Mouse (Mus musculus) neutrophil, adult 5-6 weeks (primary cell): ENCODE data around the gene Pnma5. TPM values are rescaled to one million over a fixed set of nuclear protein-coding genes. Genes with fewer than 3 reads are reported as not detected.
"Not testable (repeated sequence)": the region's sequence is repeated elsewhere in the genome, so short reads cannot be mapped to it uniquely, and the experiment has no call there.

ENCODE experiments used
- ATAC-seq: fragments of 151-379, 151-347 bp; 2 replicates; pipeline ENCODE4 v1.8.0; 2017; ENCODE audit warnings: mild to moderate bottlenecking, moderate TSS enrichment; ENCODE audit not compliant: insufficient number of reproducible peaks, poor library complexity, low FRiP score, severe bottlenecking; ENCODE audit errors: extremely low read depth
- total RNA-seq: library from RNA; stranded (forward); fragments of 200-1000 nt; gene quantifications from 2 replicates; pipeline ENCODE4 v1.2.3, GENCODE M21; 2017

Gene Pnma5
- total RNA-seq, result not detected in 2 replicates

DNA sequence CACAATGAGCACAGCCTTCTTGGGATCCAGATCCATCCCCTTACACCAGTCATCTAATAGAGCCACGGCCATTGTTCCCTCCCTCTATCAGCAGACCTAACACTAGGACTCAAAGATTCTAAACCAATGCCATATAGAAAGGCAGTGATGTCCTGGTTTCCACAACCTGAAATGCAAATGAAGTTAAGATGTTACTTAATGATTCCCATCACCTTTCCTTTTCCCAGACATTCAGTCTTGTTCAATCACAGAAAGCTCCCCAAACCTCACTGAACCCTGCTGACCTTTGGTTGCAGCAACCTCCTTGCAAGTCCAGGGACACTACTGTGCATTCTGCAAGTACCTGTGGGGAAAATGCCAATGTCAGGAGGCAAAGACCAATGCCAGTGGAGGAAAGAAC lies at the start of gene Pnma5:
Pnma5 (minus strand) TSS at position 101 of the 400 bp plus-strand sequence.
- no peak for ATAC-seq

DNA sequence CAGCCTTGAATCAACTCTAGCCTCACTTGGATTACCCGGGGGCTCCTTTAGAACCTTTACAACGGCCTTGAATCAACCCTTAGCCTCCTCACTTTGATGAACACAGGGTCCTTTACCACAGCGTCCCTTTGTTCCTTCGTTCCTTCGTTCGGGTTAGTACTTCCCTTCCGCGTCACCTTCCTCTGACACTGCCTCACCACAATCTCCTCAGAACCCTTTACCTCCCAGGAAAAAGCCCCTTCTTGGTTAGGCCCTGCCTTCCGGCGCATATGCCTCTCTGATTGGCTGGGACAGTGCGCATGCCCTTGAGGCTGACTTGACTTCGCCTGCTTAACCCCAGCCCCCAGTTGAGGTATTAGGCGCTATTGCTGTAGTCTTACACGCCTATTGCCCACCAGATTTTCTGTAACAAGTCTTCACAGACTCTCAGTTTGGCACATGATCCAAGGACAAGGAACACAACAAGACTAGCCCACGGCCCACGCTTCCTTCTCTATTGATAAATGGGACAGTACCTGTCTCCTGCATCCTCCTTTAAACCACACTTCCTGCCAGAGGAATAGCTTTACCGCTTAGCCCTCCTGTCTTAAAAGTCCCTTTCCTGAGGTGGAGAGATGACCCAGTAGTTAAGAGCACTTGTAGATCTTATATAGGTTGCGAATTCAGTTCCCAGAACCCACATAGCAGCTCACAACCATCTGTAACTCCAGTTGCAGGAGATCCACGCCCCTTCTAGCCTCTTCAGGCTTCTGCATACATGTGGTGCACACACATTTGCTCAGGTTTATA lies 45.6 kb upstream of the Pnma5 start, which contains the start of gene Xlr4a:
Xlr4a (minus strand) TSS at position 212 of the 789 bp plus-strand sequence.
- ATAC-seq, result not testable (repeated sequence)

DNA sequence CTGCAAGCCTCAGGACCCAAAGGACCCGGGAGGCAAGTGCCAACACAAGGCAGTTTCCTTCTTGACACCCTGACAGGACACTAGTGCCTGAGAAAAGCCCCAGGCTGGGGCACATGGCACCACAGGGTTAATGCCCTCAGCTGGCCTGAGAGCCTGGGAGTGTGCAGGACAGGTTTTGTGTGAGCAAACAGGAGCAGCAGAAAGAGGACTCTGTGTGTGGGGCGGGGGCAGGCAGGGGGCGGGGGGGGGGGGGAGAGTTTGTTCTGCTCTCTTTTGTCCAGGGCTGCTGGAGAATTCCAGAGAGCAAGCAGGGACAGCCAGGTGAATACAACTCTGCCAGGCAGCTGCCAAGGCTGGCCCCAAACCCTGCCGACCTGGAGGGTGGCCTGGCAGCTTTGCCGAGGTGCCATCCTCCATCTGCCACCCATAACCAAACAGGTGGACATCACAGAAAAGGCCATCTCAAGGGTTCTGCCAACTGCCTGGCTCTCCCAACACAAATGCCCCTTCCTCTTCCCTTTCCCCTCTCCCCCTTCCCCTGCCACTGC lies 29.9 kb upstream of the Pnma5 start:
- ATAC-seq, result not testable (repeated sequence)

DNA sequence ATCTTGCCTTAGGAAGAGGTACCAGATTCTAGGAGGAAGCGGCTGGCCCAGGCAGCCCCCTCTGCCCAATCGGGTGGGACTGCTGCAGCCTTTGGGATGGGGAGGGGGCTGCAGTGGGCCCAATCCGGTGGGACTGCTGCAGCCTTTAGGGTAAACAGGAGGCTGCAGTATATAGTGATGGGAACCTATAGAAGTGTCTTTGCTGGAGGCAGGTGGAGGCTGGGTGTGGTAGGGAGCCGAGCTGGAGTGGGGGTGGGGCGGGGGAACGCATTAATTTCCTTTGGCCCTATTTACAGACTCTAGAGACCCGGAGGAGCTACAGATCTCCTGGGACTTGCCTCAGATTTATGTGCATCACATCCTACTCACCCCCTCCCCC lies 27.5 kb upstream of the Pnma5 start, which contains the start of gene Pnma3:
Pnma3 (plus strand) TSS at position 373 of the 379 bp plus-strand sequence.
- no peak for ATAC-seq

DNA sequence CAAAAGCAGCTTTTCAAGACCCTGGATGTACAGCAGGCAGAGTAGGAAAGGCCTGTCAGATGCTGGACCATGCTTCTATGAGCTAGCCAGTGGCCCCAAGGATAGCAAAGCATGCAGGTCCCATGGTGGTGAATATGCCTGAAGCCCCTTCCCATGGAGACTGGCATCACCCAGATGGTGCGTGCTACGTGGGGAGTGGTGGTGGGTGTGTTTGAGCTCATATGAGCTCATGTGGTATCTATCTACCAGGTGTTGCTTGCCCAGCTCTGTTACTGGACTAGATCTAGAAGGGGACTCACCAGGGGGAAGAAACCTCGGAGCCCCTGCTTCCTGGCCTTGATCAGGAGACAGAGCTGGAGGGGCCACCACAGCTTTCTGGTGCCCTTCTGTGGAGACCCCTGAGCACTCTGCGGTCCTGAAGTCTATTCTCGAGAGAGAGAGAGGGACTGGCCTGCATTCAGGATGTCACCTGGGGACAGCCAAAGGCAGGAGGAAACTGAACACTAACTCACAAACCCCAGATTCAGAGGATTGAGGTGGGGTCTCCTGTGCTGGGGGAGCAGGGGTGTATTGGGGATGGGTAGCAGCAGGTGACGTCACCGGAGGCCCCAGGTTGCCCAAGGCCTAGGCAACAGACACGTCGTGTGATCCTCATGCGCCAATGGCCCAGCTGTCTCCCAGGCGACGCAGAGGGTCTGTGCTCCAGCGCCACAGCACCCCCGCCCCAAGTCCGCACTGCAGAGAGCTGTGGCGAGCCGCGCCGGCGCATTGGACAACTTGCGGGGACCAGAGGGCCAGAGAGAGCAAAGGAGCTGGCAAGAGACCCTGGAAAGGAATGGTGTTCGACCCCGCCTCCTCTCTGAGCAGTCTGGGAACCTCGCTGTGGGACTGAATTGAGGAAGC lies 26.9 kb upstream of the Pnma5 start:
- no peak for ATAC-seq

DNA sequence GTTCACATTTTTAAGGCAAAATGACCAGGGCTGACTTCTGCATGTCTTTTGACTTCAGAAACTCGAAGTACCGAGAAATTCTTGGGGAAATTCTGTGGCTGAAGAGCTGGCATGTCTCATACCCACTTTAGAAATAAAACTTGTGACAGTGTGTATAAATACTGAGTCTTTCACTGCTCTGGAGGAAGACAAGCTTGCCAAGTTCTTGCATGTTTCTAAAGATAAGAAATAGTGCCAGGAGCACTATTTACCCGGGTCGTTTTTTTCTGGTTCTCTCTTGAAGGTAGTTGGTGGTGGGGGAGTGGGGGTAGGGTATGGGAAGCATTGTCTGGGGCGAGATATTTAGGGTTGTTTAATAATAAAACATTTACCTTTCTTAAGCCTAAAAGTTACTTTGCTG lies 25.4 kb upstream of the Pnma5 start:
- ATAC-seq, result no peak

DNA sequence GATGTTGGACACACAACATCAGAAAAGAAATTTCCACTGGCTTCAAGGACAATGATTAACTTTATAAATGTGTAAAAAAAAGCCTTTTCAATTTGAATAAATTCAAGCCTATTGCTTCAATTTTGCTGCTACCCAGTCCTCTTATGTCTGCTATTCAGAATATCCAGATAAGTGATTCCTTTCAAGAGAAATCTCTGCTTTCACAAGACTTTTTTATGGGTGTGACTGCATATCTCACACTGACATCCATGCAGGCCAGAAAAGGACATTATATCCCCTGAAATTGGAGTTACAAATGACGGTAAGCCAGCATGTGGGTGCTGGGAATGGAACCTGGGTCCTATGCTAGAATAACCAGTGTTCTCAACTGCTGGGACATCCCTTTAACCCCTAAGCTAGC lies 24.6 kb upstream of the Pnma5 start:
- ATAC-seq, result no peak

DNA sequence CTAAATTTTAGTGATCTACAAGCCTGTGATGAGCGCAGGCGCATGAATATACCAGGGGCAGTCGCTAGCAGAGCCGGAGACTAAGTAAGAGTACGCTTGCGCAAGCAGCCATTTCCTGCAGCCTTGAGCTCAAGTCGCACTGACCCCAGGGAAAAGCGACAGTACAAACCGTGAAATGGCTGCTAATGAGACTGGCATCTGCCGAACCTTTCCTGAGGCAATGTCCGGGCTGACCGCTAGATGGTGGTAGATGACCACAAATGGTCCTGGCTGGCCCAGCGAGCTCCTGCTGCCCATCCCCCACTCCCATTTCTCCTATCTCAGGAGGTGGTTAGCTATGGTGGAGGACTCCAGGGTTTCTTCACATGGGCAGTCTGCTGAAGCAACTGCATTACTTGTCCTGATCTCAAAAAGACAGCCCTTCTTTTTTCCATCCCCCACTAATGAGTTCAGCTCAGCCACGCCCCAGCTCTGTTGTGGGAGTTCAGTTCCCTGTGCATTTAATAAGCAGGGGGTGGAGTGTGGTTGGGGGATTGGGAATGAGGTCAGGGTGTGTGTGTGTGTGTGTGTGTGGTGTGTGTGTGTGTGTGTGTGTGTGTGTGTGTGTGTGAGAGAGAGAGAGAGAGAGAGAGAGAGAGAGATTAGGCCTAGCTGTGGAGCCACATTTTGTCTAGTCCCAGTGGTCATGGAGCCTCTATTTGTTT lies 17.1 kb upstream of the Pnma5 start:
- peak; percentile 97 for ATAC-seq

DNA sequence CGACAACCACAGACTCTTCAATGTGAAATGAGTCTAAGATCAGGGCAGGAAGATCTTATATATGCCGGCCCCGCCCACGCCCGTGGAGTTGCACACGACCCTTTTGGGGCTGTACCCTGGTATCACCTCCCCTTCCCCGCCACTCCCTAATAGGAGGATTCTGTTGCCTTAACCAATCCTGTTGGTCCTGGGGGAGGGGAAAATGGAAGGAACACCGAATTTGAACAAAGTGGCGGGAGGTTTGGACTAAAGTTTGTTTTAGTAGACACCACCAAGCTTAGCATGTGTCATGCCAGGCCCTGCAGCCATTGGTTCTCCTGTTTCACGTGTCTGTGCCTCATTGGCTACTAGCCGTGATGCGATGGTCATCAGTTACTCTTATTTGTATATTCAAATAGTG lies 2.8 kb upstream of the Pnma5 start:
- ATAC-seq, result no peak

DNA sequence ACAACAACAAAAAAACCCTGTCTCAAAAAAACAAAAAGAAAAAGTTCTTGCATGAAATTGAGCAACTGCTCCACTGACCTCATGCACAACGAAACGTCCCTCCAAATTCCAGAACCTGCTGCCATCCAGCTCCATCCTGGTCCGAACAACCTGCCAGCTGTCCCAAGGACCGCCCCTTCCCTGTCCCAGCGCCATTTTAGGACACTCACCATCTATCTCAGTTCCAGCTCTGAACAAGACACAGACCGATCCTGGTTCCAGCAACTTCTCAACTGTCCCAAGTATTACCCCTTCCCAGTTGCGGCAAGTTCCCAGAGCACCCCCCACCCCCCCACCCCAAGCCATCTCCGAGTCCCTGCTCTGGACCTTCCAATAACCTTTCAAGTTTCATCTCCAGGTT lies 1.9 kb upstream of the Pnma5 start:
- no peak for ATAC-seq

DNA sequence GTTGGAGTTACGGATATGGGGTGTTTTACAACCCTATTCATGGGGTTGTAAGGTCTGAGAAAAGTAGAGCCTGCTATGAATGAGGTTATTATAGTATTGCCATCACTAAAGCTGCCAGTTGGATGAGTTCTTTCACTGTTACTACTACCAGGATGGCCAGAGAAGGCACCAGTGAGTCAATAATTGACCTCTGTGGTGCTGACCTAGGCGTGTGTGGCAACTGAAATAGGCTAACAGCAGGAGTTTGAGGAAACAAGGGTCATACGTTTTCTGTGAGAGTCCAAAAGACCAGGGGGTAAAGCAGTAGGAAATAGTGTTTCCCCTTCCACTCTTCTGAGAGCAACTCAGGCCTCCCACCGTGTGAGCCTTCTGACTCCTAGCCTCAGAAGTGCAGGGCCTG lies 24.1 kb downstream of the Pnma5 start:
- no peak for ATAC-seq

DNA sequence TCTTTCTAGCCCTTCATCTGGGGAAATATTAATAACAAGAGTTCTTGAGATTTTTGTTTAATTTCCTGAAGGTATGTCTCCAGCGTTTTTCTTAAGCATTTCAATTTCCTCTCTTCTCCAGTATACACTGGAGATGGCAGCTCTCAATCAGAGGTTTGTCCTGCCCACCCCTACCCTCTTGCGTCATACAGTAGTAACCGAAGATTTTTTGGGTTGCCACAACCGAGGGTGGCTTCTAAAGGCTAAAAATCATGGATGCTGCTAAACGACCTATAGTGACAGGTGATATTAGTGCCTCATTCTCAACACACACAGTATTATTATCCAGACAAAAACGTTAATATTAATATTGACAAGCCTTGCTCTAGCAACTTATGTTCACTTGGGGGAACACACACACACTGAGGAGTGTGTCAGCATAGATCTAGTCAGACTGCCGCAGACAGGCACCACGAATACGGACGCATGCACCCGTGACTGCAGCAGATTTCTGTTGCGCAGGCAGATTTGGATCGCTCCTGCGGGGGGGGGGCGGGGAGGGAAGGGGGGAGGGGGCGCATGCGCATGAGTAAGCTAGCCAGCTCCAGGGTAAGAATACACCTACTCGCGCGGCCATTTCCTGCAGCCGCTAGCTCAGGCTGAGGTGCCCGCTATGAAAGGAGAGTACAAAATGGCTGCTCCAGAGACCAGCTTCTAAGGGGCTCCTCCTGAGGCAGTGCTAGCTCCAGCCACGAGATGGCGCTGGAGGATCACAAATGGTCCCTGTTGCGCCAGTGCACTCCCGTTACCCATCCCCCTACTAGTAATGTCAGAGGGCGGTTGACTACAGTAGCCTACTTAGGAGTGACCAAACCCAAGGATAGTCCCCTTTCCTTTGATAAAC lies 29.1 kb downstream of the Pnma5 start:
- ATAC-seq, result peak; percentile 98

DNA sequence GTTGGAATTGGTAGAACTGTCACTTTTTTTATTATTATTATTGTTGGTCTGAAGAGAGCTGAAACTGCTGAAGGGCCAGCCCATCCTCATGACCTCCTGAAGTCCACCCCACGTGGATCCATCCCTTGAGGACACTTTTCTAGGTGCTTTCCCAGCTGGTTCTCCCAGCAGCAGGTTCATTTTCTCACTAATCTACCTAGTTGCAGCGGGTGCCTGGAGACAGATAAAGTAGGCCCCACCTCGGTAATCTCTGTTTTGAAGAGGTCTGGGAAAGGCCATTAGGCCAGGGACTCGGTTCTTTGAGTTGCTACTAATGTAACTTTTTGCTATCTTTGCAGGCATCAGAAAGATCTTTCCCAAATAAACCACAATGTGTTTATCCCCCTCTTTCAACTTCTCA lies 31.2 kb downstream of the Pnma5 start:
- no peak for ATAC-seq

DNA sequence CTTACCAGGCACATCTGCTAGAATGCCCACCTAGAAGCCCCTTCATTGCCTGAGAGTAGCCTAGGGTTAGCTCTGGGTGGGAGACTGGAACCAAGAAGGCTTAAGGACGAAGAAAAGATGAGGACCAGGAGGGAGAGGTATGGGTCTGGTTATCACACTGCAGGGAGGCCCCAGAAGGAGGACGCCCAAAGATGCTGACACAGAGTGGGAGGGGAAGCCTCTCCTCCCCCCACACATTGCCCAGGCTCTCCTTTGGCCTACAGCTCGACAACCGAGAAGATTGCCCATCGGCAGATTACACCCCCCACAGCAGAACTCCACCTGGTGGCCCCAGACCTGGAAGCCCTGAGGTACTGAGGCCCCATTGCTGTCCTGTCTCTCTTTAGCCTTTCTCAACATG lies 33.8 kb downstream of the Pnma5 start:
- ATAC-seq, result no peak

DNA sequence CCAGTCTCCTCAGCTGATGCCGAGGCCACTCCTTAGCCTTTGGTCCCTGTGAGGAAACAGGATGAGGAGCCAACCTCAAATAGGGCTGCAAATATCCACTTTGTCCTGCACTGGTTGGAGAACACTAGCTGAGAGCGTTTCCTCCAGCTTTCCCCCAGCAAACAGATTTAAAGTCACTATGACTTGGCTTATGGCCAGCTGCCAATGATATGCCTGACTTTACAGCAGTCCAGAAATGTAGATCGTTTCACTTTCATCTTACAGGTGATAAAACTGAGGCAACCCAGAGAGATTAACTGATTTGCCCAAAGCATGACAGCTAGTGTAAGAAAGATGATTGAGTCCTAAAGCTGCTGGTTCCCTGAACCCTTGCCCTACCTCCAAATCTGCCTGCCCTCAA lies 41.4 kb downstream of the Pnma5 start:
- no peak for ATAC-seq

DNA sequence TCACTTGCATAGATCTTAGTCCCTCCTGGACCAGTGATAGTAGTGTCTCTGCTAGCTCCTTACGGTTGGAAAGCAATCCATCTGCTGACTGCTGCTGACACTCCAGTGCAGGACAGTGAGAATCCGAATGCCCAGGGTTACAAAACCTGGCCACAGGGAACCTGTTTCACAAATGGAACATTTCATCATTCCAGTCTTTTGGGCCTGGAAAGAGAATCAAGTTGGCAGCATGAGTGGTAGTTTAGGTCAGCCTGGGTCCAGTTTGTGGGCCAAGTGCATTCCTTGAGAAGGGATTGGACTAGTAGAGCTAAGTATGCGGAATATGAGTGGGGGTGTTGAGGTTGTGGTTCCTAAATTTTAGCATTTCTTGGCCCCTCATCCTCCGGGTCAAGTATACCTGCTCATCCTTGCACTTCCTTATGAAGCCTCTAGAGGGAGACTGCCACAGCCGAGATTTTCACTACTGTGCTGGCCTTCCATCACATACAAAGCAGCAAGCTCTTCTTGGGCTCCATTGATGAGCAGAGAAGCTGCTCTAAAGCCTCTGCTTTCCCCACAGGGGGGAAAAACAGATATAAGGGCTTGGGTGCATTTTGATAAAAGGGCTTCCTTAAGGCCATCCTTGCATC lies 44.5 kb downstream of the Pnma5 start:
- no peak for ATAC-seq

DNA sequence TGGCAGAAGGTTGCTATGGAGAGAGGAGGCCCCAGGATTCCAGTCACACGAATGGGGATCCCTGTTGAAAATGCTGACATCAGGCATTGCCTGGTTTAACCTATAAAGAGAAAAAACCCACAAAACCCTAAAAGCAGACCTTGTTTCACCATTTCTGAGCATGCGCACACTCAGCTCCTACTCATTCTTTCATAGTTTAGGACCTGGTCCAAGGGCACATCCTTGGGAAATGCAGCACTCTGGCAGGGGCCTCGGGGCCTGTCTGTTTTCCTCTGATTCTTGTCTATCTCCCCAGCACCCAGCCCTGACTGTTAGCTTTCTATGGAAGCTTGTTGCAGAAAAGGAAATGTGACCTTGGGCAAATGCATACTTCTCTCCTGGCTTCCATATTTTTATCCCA lies 46.3 kb downstream of the Pnma5 start:
- no peak for ATAC-seq

DNA sequence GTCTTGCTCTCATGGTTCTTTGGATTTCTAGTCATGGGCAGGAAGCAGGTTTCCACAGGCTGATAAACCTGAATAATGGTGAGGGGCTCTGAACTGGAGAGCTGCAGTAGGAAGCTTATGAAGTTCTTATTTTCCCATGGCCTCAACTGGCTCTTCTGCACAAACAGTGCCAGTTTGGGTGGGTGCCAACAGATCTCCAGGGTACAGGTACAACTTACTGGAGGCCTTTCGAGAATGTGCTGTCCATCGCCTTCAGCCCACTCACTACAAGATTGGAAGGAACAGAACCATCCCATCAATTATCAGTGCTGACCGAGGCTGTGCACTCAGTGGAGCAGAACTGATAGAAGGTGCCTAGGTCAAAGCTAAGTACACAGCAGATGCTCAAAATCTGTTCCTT lies 48.5 kb downstream of the Pnma5 start:
- no peak for ATAC-seq
